Mouse (Mus musculus): ENCODE data around the gene Arhgef12. TPM values are rescaled to one million over a fixed set of nuclear protein-coding genes. Genes with fewer than 3 reads are reported as not detected.

The Arhgef12 gene
- polyA plus RNA-seq, 1 experiment from 2014 or later, result 11.5 TPM

GRCm38 (mm10) chr9:43116134-43116996 is 9.3 kb upstream of the Arhgef12 start, which contains the start of gene Tmem136:
Gene Tmem136, minus strand, starts transcription at chr9:43116570.
- H3K27ac ChIP-seq (replicated peaks; ENCODE audit: low read depth, low read length), result no peak within 1 kb of the TSS
- ATAC-seq (ENCODE audit: insufficient number of reproducible peaks, low FRiP score, low TSS enrichment, low read depth), result peak; percentile 62
- H3K4me2 ChIP-seq (ENCODE audit: low read depth, severe bottlenecking), result peak within 1 kb of the TSS; percentile 84

GRCm38 (mm10) chr9:43115431-43116133 is 8.5 kb upstream of the Arhgef12 start:
- Histone ChIP-seq H3K36me3 (ENCODE audit: control insufficient read depth, insufficient read depth, low read length) (no peaks in the 10 kb centered on the region), H3K4me2 (ENCODE audit: low read depth, severe bottlenecking) (peak overlapping the region; percentile 84), H3K9me3 (ENCODE audit: control insufficient read depth, low read length) (no peaks in the 10 kb centered on the region), H3K4me3 (ENCODE audit: low read depth, low read length) (peak overlapping the region; percentile 90), H3K27me3 (ENCODE audit: control insufficient read depth, insufficient read depth, low read length) (0 out of 2 replicates have a peak, but pooled peaks cover 4% of the 10 kb centered on the region), H3K9ac (ENCODE audit: low read length) (peak overlapping the region; percentile 85), H3K27ac (replicated peaks; ENCODE audit: low read depth, low read length) (no peak overlapping the region), H3K4me1 (ENCODE audit: control insufficient read depth, insufficient read depth, low read length) (no peaks in the 10 kb centered on the region)
- DNase-seq (ENCODE audit: low spot score) (no peak), ATAC-seq (ENCODE audit: insufficient number of reproducible peaks, low FRiP score, low TSS enrichment, low read depth) (no peak)
- 33% methylated on average over 12 of the region's 12 CpGs for WGBS

More at GRCm38 (mm10) chr9:43116134-43116996, 9.3 kb upstream of the Arhgef12 start, which contains the start of gene Tmem136:
- peak within 1 kb of the TSS; percentile 90 for H3K4me3 ChIP-seq (ENCODE audit: low read depth, low read length)
- H3K9ac ChIP-seq (ENCODE audit: low read length), result peak within 1 kb of the TSS; percentile 85
- no peaks in the 10 kb centered on the region for H3K36me3 ChIP-seq (ENCODE audit: control insufficient read depth, insufficient read depth, low read length)
- peak; percentile 80 for DNase-seq (ENCODE audit: low spot score)
- H3K9me3 ChIP-seq (ENCODE audit: control insufficient read depth, low read length), result no peaks in the 10 kb centered on the region
- 4% methylated on average over 55 of the region's 55 CpGs for WGBS
- H3K4me1 ChIP-seq (ENCODE audit: control insufficient read depth, insufficient read depth, low read length), result no peaks in the 10 kb centered on the region
- 0 out of 2 replicates have a peak, but pooled peaks cover 4% of the 10 kb centered on the region for H3K27me3 ChIP-seq (ENCODE audit: control insufficient read depth, insufficient read depth, low read length)

- 0 out of 2 replicates have a peak, but pooled peaks cover 4% of the 10 kb centered on the region for H3K27me3 ChIP-seq (ENCODE audit: control insufficient read depth, insufficient read depth, low read length)
- ATAC-seq (ENCODE audit: insufficient number of reproducible peaks, low FRiP score, low TSS enrichment, low read depth) (no peak), DNase-seq (ENCODE audit: low spot score) (no peak)
- WGBS, result 95% methylated on average over 4 of the region's 4 CpGs
- no peak overlapping the region for H3K4me2 ChIP-seq (ENCODE audit: low read depth, severe bottlenecking)
- no peak overlapping the region for H3K27ac ChIP-seq (replicated peaks; ENCODE audit: low read depth, low read length)
- no peaks in the 10 kb centered on the region for H3K9me3 ChIP-seq (ENCODE audit: control insufficient read depth, low read length)
- H3K4me3 ChIP-seq (ENCODE audit: low read depth, low read length), result no peak overlapping the region
- H3K9ac ChIP-seq (ENCODE audit: low read length), result no peak overlapping the region
- H3K4me1 ChIP-seq (ENCODE audit: control insufficient read depth, insufficient read depth, low read length), result no peaks in the 10 kb centered on the region
- H3K36me3 ChIP-seq (ENCODE audit: control insufficient read depth, insufficient read depth, low read length), result no peaks in the 10 kb centered on the region; the same call in 1 of the 2 replicates
Observed at GRCm38 (mm10) chr9:43114833-43115232, 7.8 kb upstream of the Arhgef12 start.

GRCm38 (mm10) chr9:43110286-43110980 is 3.4 kb upstream of the Arhgef12 start:
- H3K4me3 ChIP-seq (ENCODE audit: low read depth, low read length), result no peak overlapping the region
- DNase-seq (ENCODE audit: low spot score) (no peak), ATAC-seq (ENCODE audit: insufficient number of reproducible peaks, low FRiP score, low TSS enrichment, low read depth) (no peak)
- H3K9ac ChIP-seq (ENCODE audit: low read length), result no peak overlapping the region
- 0 out of 2 replicates have a peak, but pooled peaks cover 2% of the 10 kb centered on the region for H3K4me1 ChIP-seq (ENCODE audit: control insufficient read depth, insufficient read depth, low read length)
- WGBS, result 90% methylated on average over 8 of the region's 8 CpGs
- no peaks in the 10 kb centered on the region; the same call in 1 of the 2 replicates for H3K36me3 ChIP-seq (ENCODE audit: control insufficient read depth, insufficient read depth, low read length)
- H3K27me3 ChIP-seq (ENCODE audit: control insufficient read depth, insufficient read depth, low read length), result no peaks in the 10 kb centered on the region
- no peak overlapping the region for H3K4me2 ChIP-seq (ENCODE audit: low read depth, severe bottlenecking)
- no peaks in the 10 kb centered on the region for H3K9me3 ChIP-seq (ENCODE audit: control insufficient read depth, low read length)
- no peak overlapping the region for H3K27ac ChIP-seq (replicated peaks; ENCODE audit: low read depth, low read length)

- Histone ChIP-seq H3K27me3 (ENCODE audit: control insufficient read depth, insufficient read depth, low read length) (no peaks in the 10 kb centered on the region), H3K4me2 (ENCODE audit: low read depth, severe bottlenecking) (no peak overlapping the region), H3K4me3 (ENCODE audit: low read depth, low read length) (no peak overlapping the region), H3K36me3 (ENCODE audit: control insufficient read depth, insufficient read depth, low read length) (no peaks in the 10 kb centered on the region; the same call in 1 of the 2 replicates), H3K4me1 (ENCODE audit: control insufficient read depth, insufficient read depth, low read length) (0 out of 2 replicates have a peak, but pooled peaks cover 2% of the 10 kb centered on the region), H3K9me3 (ENCODE audit: control insufficient read depth, low read length) (no peaks in the 10 kb centered on the region), H3K27ac (replicated peaks; ENCODE audit: low read depth, low read length) (no peak overlapping the region), H3K9ac (ENCODE audit: low read length) (no peak overlapping the region)
- 85% methylated on average over 7 of the region's 7 CpGs for WGBS
- no peak for ATAC-seq (ENCODE audit: insufficient number of reproducible peaks, low FRiP score, low TSS enrichment, low read depth)
- no peak for DNase-seq (ENCODE audit: low spot score)
Observed at GRCm38 (mm10) chr9:43109125-43109524, 2.1 kb upstream of the Arhgef12 start.

GRCm38 (mm10) chr9:43108721-43109120 is 1.7 kb upstream of the Arhgef12 start:
- Histone ChIP-seq H3K36me3 (ENCODE audit: control insufficient read depth, insufficient read depth, low read length) (no peaks in the 10 kb centered on the region; the same call in 1 of the 2 replicates), H3K27ac (replicated peaks; ENCODE audit: low read depth, low read length) (no peak overlapping the region), H3K9me3 (ENCODE audit: control insufficient read depth, low read length) (no peaks in the 10 kb centered on the region), H3K4me3 (ENCODE audit: low read depth, low read length) (no peak overlapping the region), H3K4me2 (ENCODE audit: low read depth, severe bottlenecking) (no peak overlapping the region), H3K9ac (ENCODE audit: low read length) (no peak overlapping the region), H3K27me3 (ENCODE audit: control insufficient read depth, insufficient read depth, low read length) (no peaks in the 10 kb centered on the region), H3K4me1 (ENCODE audit: control insufficient read depth, insufficient read depth, low read length) (peaks cover 3% of the 10 kb centered on the region; the same call in 1 of the 2 replicates)
- no peak for DNase-seq (ENCODE audit: low spot score)
- no peak for ATAC-seq (ENCODE audit: insufficient number of reproducible peaks, low FRiP score, low TSS enrichment, low read depth)
- 82% methylated on average over 3 of the region's 3 CpGs for WGBS

- H3K27ac ChIP-seq (replicated peaks; ENCODE audit: low read depth, low read length), result no peak overlapping the region
- H3K36me3 ChIP-seq (ENCODE audit: control insufficient read depth, insufficient read depth, low read length), result no peaks in the 10 kb centered on the region; the same call in 1 of the 2 replicates
- no peak overlapping the region for H3K4me3 ChIP-seq (ENCODE audit: low read depth, low read length)
- no peaks in the 10 kb centered on the region for H3K9me3 ChIP-seq (ENCODE audit: control insufficient read depth, low read length)
- WGBS, result 81% methylated on average over 1 of the region's 1 CpGs
- H3K4me2 ChIP-seq (ENCODE audit: low read depth, severe bottlenecking), result no peak overlapping the region
- DNase-seq (ENCODE audit: low spot score), result no peak
- H3K9ac ChIP-seq (ENCODE audit: low read length), result no peak overlapping the region
- ATAC-seq (ENCODE audit: insufficient number of reproducible peaks, low FRiP score, low TSS enrichment, low read depth), result no peak
- peaks cover 7% of the 10 kb centered on the region; the same call in 1 of the 2 replicates for H3K4me1 ChIP-seq (ENCODE audit: control insufficient read depth, insufficient read depth, low read length)
- H3K27me3 ChIP-seq (ENCODE audit: control insufficient read depth, insufficient read depth, low read length), result no peaks in the 10 kb centered on the region
Observed at GRCm38 (mm10) chr9:43108081-43108480, 1.0 kb upstream of the Arhgef12 start.

- Histone ChIP-seq H3K4me1 (ENCODE audit: control insufficient read depth, insufficient read depth, low read length) (peaks cover 8% of the 10 kb centered on the region; the same call in 1 of the 2 replicates), H3K27me3 (ENCODE audit: control insufficient read depth, insufficient read depth, low read length) (no peaks in the 10 kb centered on the region), H3K36me3 (ENCODE audit: control insufficient read depth, insufficient read depth, low read length) (no peaks in the 10 kb centered on the region; the same call in 1 of the 2 replicates), H3K9ac (ENCODE audit: low read length) (no peak overlapping the region), H3K4me2 (ENCODE audit: low read depth, severe bottlenecking) (no peak overlapping the region), H3K9me3 (ENCODE audit: control insufficient read depth, low read length) (no peaks in the 10 kb centered on the region), H3K4me3 (ENCODE audit: low read depth, low read length) (no peak overlapping the region), H3K27ac (replicated peaks; ENCODE audit: low read depth, low read length) (no peak overlapping the region)
- no peak for DNase-seq (ENCODE audit: low spot score)
- 61% methylated on average over 5 of the region's 5 CpGs for WGBS
- ATAC-seq (ENCODE audit: insufficient number of reproducible peaks, low FRiP score, low TSS enrichment, low read depth), result no peak
Observed at GRCm38 (mm10) chr9:43107555-43107954, 516 bp upstream of the Arhgef12 start.

All from limb, embryonic 11.5 days (tissue).